Mouse (Mus musculus): Measurements from ENCODE around the gene Olfr1392. TPM values are rescaled to one million over a fixed set of nuclear protein-coding genes. Genes with fewer than 3 reads are reported as not detected.
A peak's percentile ranks its signal among the peaks of the same experiment; 100 is the strongest.

The Olfr1392 gene
- polyA plus RNA-seq, 1 experiment from 2014 or later = not detected

DNA sequence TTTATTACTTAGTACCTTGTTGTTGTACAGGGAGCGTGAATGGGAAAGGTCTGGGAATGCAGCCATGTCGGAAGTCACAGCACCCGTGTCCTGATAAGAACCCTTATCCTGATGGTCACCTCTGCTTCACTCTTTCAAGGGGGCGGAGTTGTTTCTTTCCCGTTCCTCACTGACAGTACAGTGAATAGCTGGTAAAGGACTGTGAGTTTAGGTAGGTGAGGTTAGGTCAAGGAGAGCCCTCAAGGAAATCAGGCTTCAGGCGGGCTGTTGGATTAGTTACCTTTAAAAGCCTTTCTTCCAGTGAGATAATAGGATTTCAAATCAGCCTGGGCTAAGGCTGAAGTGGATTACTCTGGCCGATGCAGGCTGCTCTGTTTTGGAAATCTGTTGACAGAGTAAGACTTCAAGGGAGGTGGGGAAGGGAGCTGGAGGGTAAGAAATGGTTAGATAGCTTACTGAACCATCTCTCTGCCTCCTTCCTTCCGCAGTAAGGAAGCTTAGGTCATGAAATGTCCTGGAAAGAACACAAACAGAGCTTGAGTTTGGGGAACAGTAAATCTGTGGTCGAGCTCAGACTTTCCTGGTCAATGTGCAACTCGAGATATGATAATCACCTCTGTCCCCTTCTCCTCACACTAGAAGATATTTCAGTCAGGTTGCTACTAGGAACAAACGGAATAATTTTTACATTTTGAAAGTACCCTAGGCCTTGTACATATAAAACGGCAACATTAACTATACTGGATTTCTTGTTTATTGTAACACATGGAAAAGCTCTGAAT lies 39.3 kb upstream of the Olfr1392 start:
- H3K27ac ChIP-seq = peak overlapping the region; percentile 95
- 12% methylated on average over 12 of the region's 12 CpGs for WGBS (ENCODE audit: insufficient replicate concordance)
- peak overlapping the region; percentile 37 for H3K9ac ChIP-seq
- no peaks in the 10 kb centered on the region for H3K36me3 ChIP-seq
- H3K27me3 ChIP-seq (replicated peaks) = no peaks in the 10 kb centered on the region
- peak overlapping the region; percentile 91 for H3K4me2 ChIP-seq
- no peaks in the 10 kb centered on the region for H3K9me3 ChIP-seq (replicated peaks)
- peaks cover 80% of the 10 kb centered on the region for H3K4me1 ChIP-seq
- no peak for ATAC-seq
- H3K4me3 ChIP-seq = peak overlapping the region; percentile 71

DNA sequence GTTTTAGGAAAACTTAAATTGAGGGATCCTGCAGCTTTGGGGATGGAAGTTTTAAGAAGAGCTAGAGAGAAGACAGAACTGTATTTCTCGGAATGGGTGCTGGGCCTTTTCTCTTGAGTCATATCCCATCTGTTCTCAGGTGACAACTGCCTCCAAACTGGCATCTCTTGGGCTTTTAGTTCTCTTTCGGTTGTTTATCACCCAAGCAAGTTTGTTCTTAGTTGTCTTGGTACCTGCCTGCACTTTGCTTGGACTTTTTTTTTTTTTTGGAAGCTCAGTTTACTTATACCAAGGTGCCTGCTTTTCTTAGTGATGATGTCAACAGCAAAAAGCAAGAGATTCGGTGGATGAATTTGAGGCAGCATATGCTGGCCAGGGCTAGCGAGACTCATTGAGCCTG lies 38.6 kb upstream of the Olfr1392 start:
- Histone ChIP-seq H3K4me1 (peaks cover 85% of the 10 kb centered on the region), H3K36me3 (no peaks in the 10 kb centered on the region), H3K9me3 (replicated peaks) (no peaks in the 10 kb centered on the region), H3K9ac (no peak overlapping the region; the same call in 1 of the 2 replicates), H3K27ac (peak overlapping the region; percentile 95), H3K27me3 (replicated peaks) (no peaks in the 10 kb centered on the region), H3K4me2 (peak overlapping the region; percentile 91), H3K4me3 (peak overlapping the region; percentile 71; the same call in 1 of the 2 replicates)
- no peak for ATAC-seq
- WGBS (ENCODE audit: insufficient replicate concordance) = 71% methylated on average over 4 of the region's 4 CpGs

DNA sequence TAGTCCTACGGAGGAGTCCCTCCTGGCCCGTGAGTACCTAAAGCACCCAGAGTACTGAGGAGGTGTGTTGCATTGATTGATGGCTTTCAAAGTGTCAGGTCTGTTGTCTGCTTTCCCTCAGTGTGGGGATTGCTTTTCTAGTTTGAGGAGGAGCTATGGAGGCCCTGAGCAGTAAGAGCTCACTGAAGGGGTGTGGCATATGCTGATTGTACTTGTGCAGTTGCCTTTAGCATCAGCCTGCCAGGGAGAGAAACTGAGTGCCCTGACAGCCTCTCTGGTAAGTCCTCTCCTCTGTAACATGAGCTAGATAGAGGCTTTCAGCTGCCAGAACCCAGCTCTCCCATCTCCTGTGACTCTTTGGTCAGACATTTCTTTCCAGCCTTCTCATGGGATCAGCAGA lies 37.8 kb upstream of the Olfr1392 start:
- 61% methylated on average over 2 of the region's 2 CpGs for WGBS (ENCODE audit: insufficient replicate concordance)
- peak overlapping the region; percentile 17 for H3K27ac ChIP-seq
- H3K4me3 ChIP-seq = 0 out of 2 replicates have a peak overlapping the region, but pooled peaks have one; percentile 71
- no peak for ATAC-seq
- H3K9me3 ChIP-seq (replicated peaks) = no peaks in the 10 kb centered on the region
- peak overlapping the region; percentile 91 for H3K4me2 ChIP-seq
- peaks cover 90% of the 10 kb centered on the region for H3K4me1 ChIP-seq
- H3K9ac ChIP-seq = peak overlapping the region; percentile 5; the same call in 1 of the 2 replicates
- H3K27me3 ChIP-seq (replicated peaks) = no peaks in the 10 kb centered on the region
- H3K36me3 ChIP-seq = peaks cover 6% of the 10 kb centered on the region

DNA sequence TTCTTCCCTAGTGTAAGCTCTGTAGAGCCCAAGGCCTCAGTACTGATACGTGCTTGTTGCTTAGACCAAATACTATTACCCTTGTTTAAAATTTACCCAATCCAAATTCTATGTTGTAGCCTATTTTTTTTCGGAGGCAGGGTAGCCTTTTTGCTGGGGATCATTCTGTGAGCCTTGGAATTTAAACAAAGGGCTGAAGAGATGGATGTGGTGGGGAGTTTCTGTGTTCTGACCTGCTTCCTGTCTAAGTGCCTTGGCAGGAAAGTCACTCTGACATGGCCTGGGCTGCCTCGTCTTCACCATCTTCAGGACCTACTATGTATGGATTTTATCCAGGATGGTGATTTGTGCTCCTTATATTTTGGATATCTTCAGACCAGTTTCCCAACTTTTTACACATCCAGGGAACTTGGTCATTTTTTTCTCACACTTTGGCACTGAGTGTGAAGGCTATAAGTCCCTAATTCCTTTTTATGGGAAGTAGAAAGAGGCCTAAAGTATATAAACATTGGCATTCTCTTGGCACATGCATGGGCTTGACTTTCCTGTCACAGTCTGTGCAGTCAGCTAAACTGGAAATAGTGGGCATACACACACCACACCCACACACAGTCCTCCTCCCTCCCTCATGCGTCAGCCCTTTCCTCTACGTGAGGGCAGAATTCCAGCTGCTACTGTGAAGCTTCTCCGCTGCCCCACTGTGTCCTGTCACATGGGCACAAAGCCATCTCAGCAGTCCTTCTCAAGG lies 36.7 kb upstream of the Olfr1392 start:
- no peaks in the 10 kb centered on the region for H3K9me3 ChIP-seq (replicated peaks)
- no peak overlapping the region for H3K9ac ChIP-seq
- peak overlapping the region; percentile 90 for H3K4me2 ChIP-seq
- whole genome bisulfite sequencing (ENCODE audit: insufficient replicate concordance) = 60% methylated on average over 6 of the region's 6 CpGs
- no peak for ATAC-seq
- peaks cover 15% of the 10 kb centered on the region for H3K36me3 ChIP-seq
- H3K4me1 ChIP-seq = peaks cover 90% of the 10 kb centered on the region
- H3K27ac ChIP-seq = peak overlapping the region; percentile 94
- H3K27me3 ChIP-seq (replicated peaks) = no peaks in the 10 kb centered on the region
- no peak overlapping the region for H3K4me3 ChIP-seq

DNA sequence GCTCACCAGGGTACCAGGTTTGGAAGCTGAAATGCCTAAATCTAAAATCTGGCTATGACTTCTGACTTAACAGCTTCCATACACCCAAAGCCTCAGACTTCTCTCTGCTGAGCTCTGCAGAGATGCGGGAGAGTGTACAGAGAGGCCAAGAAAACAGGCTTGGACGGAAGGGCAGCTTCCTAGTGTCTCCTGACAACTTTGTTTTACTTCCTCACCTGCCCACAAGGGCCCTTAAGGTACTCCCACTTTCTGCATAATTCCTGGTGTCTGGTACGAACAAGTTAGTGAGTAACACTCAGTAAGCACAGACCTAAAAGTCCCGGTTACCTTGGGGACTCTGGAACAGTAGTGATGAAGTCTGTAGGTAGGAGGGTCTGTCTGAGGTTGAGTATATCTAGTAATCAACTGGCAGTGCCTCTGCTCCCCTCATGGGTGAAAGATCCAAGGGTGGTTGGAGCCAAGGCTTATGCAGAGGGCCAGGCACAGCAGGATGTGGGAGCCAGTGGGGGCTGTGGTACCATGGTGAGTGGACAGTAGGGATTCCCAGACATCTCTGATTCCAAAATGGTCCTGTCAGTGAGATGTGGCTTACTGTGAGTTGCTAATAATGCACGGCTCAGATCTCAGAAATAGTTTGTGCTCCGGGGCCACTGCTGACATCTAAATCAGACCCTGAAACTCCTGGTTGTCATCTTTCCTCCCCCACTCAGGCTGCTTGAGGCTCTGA lies 35.9 kb upstream of the Olfr1392 start:
- no peak for ATAC-seq
- H3K4me1 ChIP-seq = peaks cover 96% of the 10 kb centered on the region
- no peaks in the 10 kb centered on the region for H3K27me3 ChIP-seq (replicated peaks)
- H3K4me2 ChIP-seq = peak overlapping the region; percentile 90
- H3K9ac ChIP-seq = peak overlapping the region; percentile 95
- WGBS (ENCODE audit: insufficient replicate concordance) = 68% methylated on average over 6 of the region's 6 CpGs
- peaks cover 23% of the 10 kb centered on the region for H3K36me3 ChIP-seq
- H3K4me3 ChIP-seq = no peak overlapping the region
- no peaks in the 10 kb centered on the region for H3K9me3 ChIP-seq (replicated peaks)
- peak overlapping the region; percentile 94 for H3K27ac ChIP-seq

DNA sequence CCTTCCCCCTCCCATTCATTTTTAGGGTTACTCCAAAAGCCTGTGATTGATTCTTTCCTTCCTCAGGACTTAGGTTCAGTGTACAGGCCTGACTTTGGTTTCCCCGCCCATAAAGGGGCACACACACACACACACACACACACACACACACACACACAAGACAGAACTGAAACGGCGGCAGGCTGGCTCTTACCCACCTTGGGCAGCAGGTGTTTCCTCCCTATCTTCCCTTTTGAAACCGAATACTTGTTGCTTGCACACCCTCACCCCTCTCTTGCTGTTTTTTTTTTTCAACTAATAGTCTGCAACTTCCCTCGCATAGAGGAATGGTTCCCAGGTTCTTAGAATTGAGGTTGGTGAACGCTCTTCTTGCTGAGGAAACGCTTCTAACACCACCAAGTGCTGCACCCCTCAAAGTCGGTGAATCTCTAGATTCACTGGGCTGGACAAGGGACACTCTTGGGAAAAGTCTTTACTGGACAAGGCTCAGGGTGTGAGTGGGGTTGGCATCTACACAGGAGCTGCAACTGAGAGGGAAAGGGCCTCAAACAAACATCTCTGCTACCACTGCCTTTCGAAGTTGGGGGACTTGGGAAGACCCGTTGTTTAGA lies 35.2 kb upstream of the Olfr1392 start:
- Histone ChIP-seq H3K27ac (peak overlapping the region; percentile 94), H3K4me3 (peak overlapping the region; percentile 86), H3K4me1 (peaks cover 97% of the 10 kb centered on the region), H3K4me2 (peak overlapping the region; percentile 90), H3K27me3 (replicated peaks) (no peaks in the 10 kb centered on the region), H3K9ac (peak overlapping the region; percentile 95), H3K9me3 (replicated peaks) (no peaks in the 10 kb centered on the region), H3K36me3 (peaks cover 30% of the 10 kb centered on the region)
- 11% methylated on average over 10 of the region's 10 CpGs for WGBS (ENCODE audit: insufficient replicate concordance)
- peak; percentile 17 for ATAC-seq

DNA sequence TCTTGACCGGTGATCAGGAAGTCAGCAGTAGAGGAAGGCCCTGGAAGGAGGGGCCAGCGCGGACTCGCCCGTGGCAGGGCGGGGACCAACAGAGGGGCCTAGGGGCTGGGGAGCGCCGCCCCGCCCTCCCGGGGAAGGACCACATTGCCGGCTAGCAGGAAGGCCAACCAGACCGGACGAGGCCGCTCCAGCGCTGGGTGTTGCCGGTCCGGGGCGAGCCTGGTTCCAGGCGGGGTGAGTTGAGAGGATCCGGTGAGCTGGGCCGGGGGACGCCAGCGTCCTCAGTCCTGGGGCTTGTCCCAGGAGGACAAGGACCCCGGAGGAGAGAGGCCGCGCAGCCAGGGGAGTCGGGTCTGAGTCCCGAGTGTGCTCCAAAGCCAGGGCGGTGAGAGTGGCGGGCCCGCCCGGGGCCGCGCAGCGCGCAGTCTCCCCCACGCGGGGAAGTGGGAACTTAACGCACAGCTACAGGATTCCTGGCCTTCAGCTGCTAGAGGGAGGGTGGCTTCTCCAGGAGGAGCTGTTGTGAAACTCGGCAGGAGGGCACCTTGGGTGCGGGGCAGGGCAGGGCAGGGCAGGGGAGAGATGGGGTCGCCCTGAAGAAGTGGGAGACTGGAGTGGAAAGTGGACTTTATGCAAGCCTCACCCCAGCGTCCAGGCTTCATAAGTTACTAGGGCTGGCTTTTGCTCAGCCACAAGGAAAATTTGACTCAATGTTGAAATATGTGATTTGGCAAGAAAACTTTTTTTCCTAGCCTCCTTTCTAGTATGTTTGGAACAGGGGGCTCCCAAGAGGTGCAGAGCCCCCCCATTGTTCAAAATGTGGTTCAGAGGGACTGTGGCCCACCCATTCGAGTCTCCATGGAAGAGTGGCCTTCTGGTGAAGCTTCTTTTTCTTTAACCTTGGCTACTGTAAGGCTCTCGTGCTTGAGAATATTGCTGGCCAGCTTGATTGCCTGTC lies 34.4 kb upstream of the Olfr1392 start:
- peaks cover 38% of the 10 kb centered on the region for H3K36me3 ChIP-seq
- H3K9me3 ChIP-seq (replicated peaks) = no peaks in the 10 kb centered on the region
- peak overlapping the region; percentile 94 for H3K27ac ChIP-seq
- peak overlapping the region; percentile 95 for H3K9ac ChIP-seq
- peak; percentile 96 for ATAC-seq
- H3K4me1 ChIP-seq = peaks cover 91% of the 10 kb centered on the region
- peak overlapping the region; percentile 90 for H3K4me2 ChIP-seq
- peak overlapping the region; percentile 86 for H3K4me3 ChIP-seq
- 2% methylated on average over 45 of the region's 45 CpGs for WGBS (ENCODE audit: insufficient replicate concordance)
- H3K27me3 ChIP-seq (replicated peaks) = no peaks in the 10 kb centered on the region

DNA sequence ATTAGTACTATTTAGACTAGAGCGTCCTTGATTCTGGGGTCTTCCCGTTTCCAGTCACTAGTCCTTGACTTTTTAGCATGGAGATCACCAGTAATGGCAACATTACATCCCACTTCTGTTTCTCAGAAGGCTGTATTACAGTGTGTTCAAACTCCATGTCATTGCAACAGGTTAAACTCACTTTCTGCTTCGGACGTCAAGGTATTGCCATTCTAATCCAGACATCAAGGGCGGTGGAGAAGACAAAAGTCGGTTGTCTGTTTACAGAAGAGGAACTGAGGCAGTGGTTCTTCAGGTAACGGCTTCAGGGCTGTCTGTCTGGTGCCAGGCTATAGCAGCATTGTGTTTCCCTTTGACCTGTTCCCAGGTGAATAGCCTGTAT lies 33.7 kb upstream of the Olfr1392 start:
- H3K27ac ChIP-seq = peak overlapping the region; percentile 94
- peaks cover 87% of the 10 kb centered on the region for H3K4me1 ChIP-seq
- 28% methylated on average over 7 of the region's 7 CpGs for WGBS (ENCODE audit: insufficient replicate concordance)
- H3K27me3 ChIP-seq (replicated peaks) = no peaks in the 10 kb centered on the region
- peak overlapping the region; percentile 95 for H3K9ac ChIP-seq
- no peak for ATAC-seq
- no peaks in the 10 kb centered on the region for H3K9me3 ChIP-seq (replicated peaks)
- H3K4me2 ChIP-seq = peak overlapping the region; percentile 90
- H3K36me3 ChIP-seq = peaks cover 45% of the 10 kb centered on the region
- H3K4me3 ChIP-seq = peak overlapping the region; percentile 86

DNA sequence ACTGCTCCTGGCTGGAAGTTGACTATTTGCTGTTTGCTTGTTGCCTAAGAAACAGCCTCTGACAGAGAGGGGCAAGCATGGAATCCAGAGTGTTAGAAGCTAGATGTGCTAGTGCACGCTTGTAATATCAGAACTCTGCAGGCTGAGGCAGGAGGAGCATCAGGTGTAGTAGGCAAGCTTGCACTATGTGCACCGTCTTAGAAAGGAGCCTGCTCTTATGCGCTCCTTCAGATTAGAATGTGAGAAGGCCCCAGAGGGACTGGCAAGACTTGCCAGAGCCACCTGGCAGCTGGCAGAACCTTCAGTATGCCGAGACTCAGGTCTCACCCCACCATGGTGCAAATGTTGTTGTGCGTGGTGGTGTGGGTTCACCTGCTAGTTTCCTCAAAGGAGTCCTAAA lies 33.0 kb upstream of the Olfr1392 start:
- Histone ChIP-seq H3K9ac (peak overlapping the region; percentile 95), H3K27me3 (replicated peaks) (no peaks in the 10 kb centered on the region), H3K27ac (peak overlapping the region; percentile 94), H3K4me2 (peak overlapping the region; percentile 90), H3K4me3 (peak overlapping the region; percentile 86), H3K4me1 (peaks cover 86% of the 10 kb centered on the region), H3K36me3 (peaks cover 52% of the 10 kb centered on the region), H3K9me3 (replicated peaks) (no peaks in the 10 kb centered on the region)
- WGBS (ENCODE audit: insufficient replicate concordance) = 66% methylated on average over 5 of the region's 5 CpGs
- no peak for ATAC-seq

DNA sequence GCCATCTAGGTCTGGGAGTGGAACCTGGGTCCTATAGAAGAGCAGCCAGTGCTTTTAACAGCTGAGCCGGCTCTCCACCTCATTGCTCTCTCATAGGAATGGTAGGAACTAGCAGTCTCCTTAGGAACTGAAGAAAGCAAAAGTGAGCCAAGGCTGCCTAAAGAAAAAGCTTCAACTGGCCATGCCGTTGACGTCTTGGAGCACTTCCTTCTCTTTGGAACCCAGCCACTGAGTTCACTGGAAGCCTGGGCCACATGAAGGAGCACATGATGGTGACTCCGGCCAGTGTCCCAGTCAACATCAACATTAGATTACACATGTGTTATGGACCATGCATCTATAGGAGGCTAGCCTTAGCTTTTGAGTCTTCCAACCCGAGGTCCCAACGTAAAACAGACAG lies 32.0 kb upstream of the Olfr1392 start:
- Histone ChIP-seq H3K4me1 (peaks cover 76% of the 10 kb centered on the region), H3K27ac (no peak overlapping the region), H3K36me3 (peaks cover 59% of the 10 kb centered on the region), H3K4me2 (no peak overlapping the region; the same call in 1 of the 2 replicates), H3K9ac (no peak overlapping the region), H3K9me3 (replicated peaks) (no peaks in the 10 kb centered on the region), H3K4me3 (no peak overlapping the region), H3K27me3 (replicated peaks) (no peaks in the 10 kb centered on the region)
- no peak for ATAC-seq
- 86% methylated on average over 6 of the region's 6 CpGs for WGBS (ENCODE audit: insufficient replicate concordance)

DNA sequence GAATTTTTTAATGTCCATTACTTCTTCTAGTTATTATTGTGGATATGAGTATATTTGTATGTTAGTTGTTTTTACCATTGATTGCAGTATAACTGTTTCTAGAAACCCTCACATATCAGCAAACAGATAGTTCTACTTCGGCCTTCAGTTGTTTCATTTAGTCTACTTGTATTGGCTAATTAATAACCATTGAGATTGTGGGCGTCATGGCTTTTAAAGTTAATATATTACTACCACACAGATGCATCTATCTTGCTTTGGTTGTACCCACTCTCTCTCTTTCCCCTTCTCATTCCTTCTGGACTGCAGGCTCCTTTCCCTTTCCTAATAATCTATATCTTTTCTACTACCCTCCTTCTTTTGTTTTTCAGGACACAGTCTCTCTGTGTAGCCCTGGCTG lies 25.8 kb upstream of the Olfr1392 start:
- Histone ChIP-seq H3K9ac (no peak overlapping the region), H3K27me3 (replicated peaks) (no peaks in the 10 kb centered on the region), H3K36me3 (peaks cover 91% of the 10 kb centered on the region), H3K4me2 (no peak overlapping the region), H3K4me1 (peaks cover 16% of the 10 kb centered on the region), H3K9me3 (replicated peaks) (no peaks in the 10 kb centered on the region), H3K4me3 (no peak overlapping the region), H3K27ac (no peak overlapping the region)
- WGBS (ENCODE audit: insufficient replicate concordance) = 71% methylated on average over 2 of the region's 2 CpGs
- ATAC-seq = no peak

Measured in liver, embryonic 12.5 days (tissue).